Mouse (Mus musculus) left cerebral cortex, adult 8-10 months (tissue): ENCODE measurements at regions not wholly inside any gene's neighbourhood (a gene's known extent, or its start where the extent isn't known, plus 50 kb on each side); places are given as distances from the start of the nearest gene placed in this dataset.
A peak's percentile ranks its signal among the peaks of the same experiment; 100 is the strongest.
"Not testable (repeated sequence)": the region's sequence is repeated elsewhere in the genome, so short reads cannot be mapped to it uniquely, and the experiment has no call there.

ENCODE experiments used
- DNase-seq, 2 experiments: peaks; one replicate each; pipeline ENCODE4 v3.0.0; 2022; ENCODE audit warnings: low spot score in 2 of 2

DNA sequence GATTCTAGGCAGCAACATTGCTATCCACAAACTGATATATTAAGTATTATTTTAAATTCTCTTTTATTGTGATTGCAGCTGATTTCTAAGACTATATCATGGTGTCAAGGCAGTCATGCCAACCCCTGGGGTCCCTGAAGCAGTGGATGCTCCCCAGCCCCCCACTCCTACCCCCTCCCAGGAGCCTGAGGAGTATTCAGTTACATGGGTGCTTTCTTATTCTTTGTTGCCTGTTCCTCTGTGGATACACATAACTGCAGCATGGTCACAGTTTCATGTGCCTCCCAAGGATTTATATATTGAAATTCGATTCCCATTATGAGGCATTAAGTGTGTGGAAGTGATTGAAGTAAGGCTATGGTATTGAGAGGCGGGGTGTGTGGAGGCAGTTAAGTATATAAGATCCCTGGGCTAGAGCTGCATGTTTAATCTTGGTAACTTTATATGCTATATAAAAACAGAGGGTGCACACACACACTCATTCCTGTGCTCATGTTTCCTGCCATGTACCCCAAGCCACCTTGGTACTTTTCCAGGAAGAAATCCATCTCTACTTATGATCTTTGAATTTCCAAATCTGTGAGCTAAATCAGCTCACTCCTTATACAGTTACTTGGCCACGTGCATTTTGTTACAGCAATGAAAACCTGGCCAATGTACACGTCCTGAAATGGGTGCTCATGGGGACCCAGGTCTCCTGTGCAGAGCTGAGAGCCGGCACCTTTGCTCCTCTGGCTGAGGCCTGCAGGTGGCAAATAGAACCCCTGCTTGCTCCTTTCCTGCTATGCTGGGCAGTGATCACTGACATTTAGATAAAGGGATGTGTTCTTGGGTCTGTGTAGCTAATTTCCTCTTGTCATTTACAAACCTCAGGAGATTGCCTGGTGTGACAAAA, 259.0 kb downstream of the Nek10 start:
- DNase-seq = no peak

DNA sequence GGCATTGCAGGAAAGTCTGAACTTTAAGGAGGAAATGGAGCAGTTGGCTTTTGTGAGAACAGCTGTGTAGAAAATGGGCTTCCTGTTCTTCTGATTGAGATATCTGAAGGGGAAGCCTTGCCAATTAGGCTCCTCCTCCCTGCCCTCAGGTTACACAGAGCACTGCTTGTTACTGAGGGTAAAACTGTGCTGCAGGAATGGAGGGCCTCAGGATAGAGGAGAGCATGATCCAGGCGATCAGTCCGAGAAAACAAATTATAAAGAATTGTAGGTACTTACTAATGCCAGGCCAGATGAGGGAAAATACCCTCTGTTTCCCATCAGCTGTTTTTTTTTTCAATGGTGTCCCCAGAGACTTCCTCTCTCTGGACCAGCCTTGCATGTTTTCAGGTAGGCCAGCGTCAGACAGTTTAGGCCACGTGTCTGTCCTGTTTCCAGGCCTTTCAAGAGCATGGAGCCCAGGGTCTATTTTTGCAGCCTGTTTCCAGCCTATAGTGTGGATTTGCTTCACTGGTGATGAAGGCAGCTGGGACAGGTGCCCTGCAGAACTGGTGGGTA, 259.7 kb downstream of the Nek10 start:
- no peak for DNase-seq

GRCm38 (mm10) chr14:15064991-15065525, 261.8 kb downstream of the Nek10 start:
- no peak for DNase-seq

GRCm38 (mm10) chr14:15075877-15076276, 272.7 kb downstream of the Nek10 start:
- no peak for DNase-seq

- DNase-seq = no peak
Observed at GRCm38 (mm10) chr14:15082889-15083288, 279.7 kb downstream of the Nek10 start.

DNA sequence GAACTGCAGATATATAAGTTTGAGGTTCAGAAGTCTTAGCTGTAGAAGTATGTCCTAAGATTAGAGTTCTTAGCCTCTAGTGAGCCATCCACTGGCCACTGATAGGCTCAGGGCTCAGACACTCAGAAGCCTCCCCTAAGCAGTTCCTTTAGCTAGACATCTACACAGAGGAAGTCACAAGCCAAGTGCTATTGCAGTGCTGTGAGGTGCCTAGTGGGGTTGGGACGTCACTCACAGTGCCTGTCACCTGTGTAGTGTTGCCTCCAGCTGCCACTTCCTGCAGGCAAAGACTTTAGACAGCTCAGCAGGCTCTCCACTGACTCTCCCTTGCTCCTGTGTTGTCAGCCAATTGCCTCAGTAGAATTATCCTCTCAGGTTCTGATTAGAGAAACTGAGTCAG, 280.6 kb downstream of the Nek10 start:
- no peak for DNase-seq

DNA sequence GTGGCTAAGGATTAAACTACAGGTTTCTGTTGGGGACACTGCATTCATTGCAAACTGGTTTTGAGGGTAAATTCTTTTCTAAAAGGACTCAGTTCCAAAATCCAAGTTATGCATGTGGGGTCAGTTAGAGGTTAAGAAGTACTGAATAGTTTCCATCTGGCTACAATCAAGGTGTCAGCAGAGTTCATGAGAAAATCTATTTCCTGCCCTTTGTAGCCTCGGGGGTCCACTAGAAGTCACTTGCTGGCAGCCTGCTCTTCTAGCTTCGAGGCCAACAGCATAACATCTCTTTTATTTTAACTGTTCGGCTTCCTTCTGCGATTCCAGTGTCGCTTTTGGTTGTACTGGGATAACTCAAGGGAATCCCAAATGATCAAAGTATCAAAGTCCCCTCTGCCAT, 283.8 kb downstream of the Nek10 start:
- no peak for DNase-seq

DNA sequence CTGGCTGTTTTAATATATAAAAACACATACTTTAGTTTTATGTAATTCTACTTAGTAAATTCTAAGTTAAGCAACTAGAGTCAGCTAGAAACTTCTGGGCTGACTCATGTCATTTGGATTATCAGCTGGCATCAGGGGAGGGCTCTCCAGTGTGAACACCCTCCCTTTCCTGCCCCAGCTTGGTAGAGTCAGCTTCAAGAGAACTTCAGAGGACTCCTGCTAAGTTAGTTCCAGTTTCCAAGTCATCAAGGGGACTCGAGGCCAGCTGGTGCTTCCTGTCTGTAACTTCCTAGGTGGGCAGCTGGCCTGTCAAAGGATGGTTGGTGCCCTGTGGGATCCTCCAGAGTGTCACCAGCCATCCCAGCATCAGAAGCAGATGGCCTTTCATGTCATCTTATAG, 293.6 kb downstream of the Nek10 start:
- no peak for DNase-seq

DNA sequence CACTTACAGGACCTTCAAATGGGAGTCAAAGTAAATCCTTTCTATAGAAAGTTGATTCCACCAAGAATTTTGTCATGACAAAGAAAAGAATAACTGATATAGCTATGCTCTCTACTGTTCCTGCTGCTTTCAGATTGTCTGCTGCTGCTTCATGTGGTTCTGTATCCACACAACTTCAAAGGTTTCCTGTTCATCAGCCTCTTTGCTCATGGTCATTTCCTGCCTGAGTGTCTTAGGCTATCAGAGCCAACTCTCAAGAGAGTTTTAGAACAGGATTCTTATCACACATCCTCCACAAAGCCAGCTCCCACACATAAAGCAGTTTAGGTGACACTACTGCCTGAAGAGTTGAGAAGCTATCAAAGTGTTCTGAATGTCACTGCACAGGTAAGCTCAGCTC, 296.7 kb downstream of the Nek10 start:
- no peak for DNase-seq

DNA sequence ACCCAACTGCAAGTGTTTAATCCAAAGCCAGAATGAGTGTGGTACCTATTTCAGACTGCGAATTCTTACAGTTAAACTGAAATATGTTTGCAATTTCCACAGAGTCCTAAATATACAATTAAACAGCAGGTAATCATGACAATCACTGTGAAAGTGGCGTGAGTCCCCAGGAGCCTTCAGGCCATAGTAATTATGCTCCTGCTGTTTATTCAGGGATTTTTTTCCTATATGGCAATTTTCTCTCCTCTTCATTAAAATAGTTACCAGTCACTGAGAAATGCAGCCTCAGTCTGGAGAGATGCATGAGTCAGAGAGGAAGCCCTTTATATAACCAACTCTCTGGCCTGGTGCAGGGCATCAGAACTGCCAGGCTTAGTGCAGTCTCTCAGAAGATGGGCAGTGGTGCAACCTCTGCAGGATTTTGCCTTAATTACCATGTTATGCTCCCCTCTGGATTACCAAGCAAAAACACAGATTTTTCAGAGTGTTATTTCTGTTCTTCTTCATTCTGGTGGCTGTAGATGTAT, 304.6 kb downstream of the Nek10 start:
- peak; percentile 5 to 10 for DNase-seq

- DNase-seq = no peak
Observed at GRCm38 (mm10) chr14:15119745-15120144, 316.5 kb downstream of the Nek10 start.

DNA sequence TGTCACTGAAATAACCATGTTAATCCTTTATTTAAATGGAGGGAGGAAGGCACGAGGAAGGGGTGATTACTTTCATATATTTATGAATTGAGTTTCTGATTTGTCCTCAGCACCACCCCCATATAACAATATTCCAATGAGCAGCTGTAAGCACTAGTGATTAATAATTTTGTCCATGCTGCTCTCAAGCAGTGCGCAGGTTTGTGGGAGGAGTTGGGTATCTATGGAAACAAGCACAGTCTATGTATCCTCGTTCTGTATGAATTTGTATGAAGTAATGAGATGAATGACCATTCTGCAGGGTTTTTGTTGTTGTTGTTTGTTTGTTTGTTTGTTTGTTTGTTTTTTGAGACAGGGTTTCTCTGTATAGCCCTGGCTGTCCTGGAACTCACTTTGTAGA, 310.6 kb downstream of the Lrrc3b start:
- DNase-seq = no peak

- DNase-seq = not testable (repeated sequence)
Observed at GRCm38 (mm10) chr14:15140871-15141270, 297.9 kb downstream of the Lrrc3b start.

DNA sequence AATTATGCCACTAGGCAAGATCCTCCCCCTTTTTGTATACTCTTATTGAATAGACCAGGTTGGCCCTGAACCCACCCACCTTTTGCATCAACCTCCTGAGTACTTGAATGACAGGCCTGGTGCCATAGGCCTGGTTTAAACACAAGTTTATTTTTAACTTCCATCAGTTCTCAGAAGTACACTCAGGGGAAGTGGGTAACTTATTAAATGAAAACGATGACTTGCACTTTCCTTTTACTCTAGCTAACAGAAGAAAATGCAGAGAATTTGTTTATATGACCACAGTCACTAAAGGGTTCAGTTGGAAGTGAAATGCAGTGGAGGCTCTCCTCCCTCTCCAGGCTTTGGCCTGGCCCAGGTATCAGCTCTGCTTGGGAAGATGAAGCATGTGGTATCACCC, 295.9 kb downstream of the Lrrc3b start:
- DNase-seq = no peak

DNA sequence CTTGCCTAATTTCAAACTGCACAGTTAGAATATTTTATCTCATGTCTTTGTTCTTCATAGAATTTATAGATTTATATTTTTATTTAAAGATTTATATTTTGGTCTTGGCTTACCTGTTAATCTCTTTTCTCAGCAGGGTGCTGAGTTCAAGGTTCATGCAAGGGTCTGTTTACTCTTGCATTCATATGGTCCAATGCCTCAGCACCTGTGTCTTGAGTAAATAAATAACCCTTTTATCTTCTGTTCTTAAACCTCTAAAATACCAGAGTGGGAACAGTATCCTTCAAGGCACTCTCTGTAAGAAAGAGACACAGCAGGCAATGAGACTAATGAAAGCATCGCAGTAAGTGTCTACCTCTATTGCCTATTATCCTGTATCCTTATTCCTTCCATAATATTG, 290.3 kb downstream of the Lrrc3b start:
- DNase-seq = no peak
